Mouse (Mus musculus): Measurements from ENCODE around the gene Cyp1a1.

DNA sequence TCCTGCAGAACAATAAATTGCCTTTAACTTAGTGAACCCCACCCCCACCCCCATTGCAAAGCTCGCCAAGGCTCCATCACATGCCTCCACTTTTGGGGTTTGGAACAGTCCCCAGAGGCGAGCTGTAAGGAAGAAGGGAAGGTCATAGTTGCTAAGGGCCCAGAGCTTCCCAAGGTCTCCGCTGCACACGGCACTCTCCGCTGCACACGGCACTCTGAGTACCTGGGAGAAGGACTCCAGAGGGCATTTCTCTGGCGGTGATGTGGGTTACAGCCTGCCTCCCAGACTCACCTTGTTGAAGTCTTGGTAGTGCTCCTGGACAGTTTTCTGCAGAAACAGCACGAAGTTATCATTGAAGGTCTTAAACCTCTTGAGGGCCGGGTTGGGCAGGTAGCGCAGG, 6.3 kb upstream of the Cyp1a1 start:
- no peak for TF ChIP-seq POLR2A (IDR thresholded peaks at IDR 0.05; ENCODE audit: low read depth, low read length)
- no peak for TF ChIP-seq CTCF (conservative IDR thresholded peaks at IDR 0.05; ENCODE audit: insufficient read depth, insufficient read length, low read depth, low read length)

Data from kidney, adult 2 months (tissue).